Mouse (Mus musculus) small intestine, adult 2 months (tissue): ENCODE data around the gene 1700029H14Rik. TPM values are rescaled to one million over a fixed set of nuclear protein-coding genes. Genes with fewer than 3 reads are reported as not detected.

Source experiments
- H3K27ac ChIP-seq: fragments of 200-500 bp; 2 replicates; pipeline ENCODE4 v1.5.1; 2012; ENCODE audit warnings: low read depth, low read length, control low read depth, inconsistent platforms; ENCODE audit not compliant: insufficient read depth
- H3K27me3 ChIP-seq: fragments of 200-500 bp; 2 replicates; pipeline ENCODE4 v1.6.1; 2012; ENCODE audit warnings: mild to moderate bottlenecking, moderate library complexity, low read length, inconsistent platforms; ENCODE audit not compliant: control insufficient read depth, insufficient read depth
- H3K36me3 ChIP-seq: fragments of 200-500 bp; 2 replicates; pipeline ENCODE4 v1.6.1; 2012; ENCODE audit warnings: mild to moderate bottlenecking, low read length, control low read depth, inconsistent platforms; ENCODE audit not compliant: control insufficient read depth, insufficient read depth
- H3K4me1 ChIP-seq: fragments of 200-500 bp; 2 replicates; pipeline ENCODE4 v1.6.1; 2012; ENCODE audit warnings: low read length, inconsistent platforms, mixed read lengths; ENCODE audit not compliant: control insufficient read depth, insufficient read depth, insufficient read length
- H3K4me3 ChIP-seq: fragments of 200-500 bp; 2 replicates; pipeline ENCODE4 v1.5.1; 2012; ENCODE audit warnings: low read depth, mild to moderate bottlenecking, control low read depth, inconsistent platforms, low read length, moderate library complexity
- CTCF ChIP-seq: fragments of 200-500 bp; IDR thresholded peaks from 2 replicates; pipeline ENCODE4 v1.5.1; 2012; ENCODE audit warnings: low read depth, mild to moderate bottlenecking, control low read depth, inconsistent platforms, low read length, moderate library complexity, mixed read lengths; ENCODE audit not compliant: insufficient replicate concordance, insufficient read length; ENCODE audit errors: extremely low read depth
- POLR2A ChIP-seq: fragments of 200-500 bp; IDR thresholded peaks from 2 replicates; pipeline ENCODE4 v1.6.1; 2012; ENCODE audit warnings: low read depth, mild to moderate bottlenecking, control low read depth, inconsistent platforms, low read length, moderate library complexity
- WGBS: fragments of 180-500 bp; shearing (Covaris S2); methylation state at CpG from one replicate; pipeline ENCODE4 v1.1.7; 2018; 5-methylcytosine and 5-hydroxymethylcytosine counted together
- polyA plus RNA-seq: library from polyadenylated mRNA; depleted of rRNA; stranded (reverse); fragments of >200 nt; gene quantifications from 2 replicates; pipeline ENCODE4 v1.2.3, GENCODE M21; 2012

The 1700029H14Rik gene
- polyA plus RNA-seq, 1 experiment, result not detected

GRCm38 (mm10) chr8:13589071-13589470 is 26.8 kb upstream of the 1700029H14Rik start:
- H3K4me3 ChIP-seq, result no peak overlapping the region
- WGBS, result 84% methylated on average over 6 of the region's 6 CpGs
- H3K27me3 ChIP-seq, result no peaks in the 10 kb centered on the region
- TF ChIP-seq POLR2A (no peak), CTCF (no peak)
- H3K36me3 ChIP-seq, result peaks cover 25% of the 10 kb centered on the region
- no peak overlapping the region for H3K27ac ChIP-seq
- no peaks in the 10 kb centered on the region for H3K4me1 ChIP-seq

- WGBS, result 78% methylated on average over 8 of the region's 8 CpGs
Observed at GRCm38 (mm10) chr8:13584652-13585051, 22.4 kb upstream of the 1700029H14Rik start.

GRCm38 (mm10) chr8:13577869-13578268 is 15.6 kb upstream of the 1700029H14Rik start:
- no peaks in the 10 kb centered on the region for H3K27me3 ChIP-seq
- no peak overlapping the region for H3K4me3 ChIP-seq
- H3K27ac ChIP-seq, result no peak overlapping the region
- TF ChIP-seq CTCF (no peak), POLR2A (no peak)
- H3K4me1 ChIP-seq, result no peaks in the 10 kb centered on the region
- 57% methylated on average over 6 of the region's 6 CpGs for WGBS
- H3K36me3 ChIP-seq, result peaks cover 38% of the 10 kb centered on the region

More at GRCm38 (mm10) chr8:13584652-13585051, 22.4 kb upstream of the 1700029H14Rik start:
- Histone ChIP-seq H3K27ac (no peak overlapping the region), H3K27me3 (no peaks in the 10 kb centered on the region), H3K4me1 (no peaks in the 10 kb centered on the region), H3K4me3 (no peak overlapping the region), H3K36me3 (peaks cover 52% of the 10 kb centered on the region)
- TF ChIP-seq CTCF (no peak), POLR2A (no peak)

- no peaks in the 10 kb centered on the region for H3K27me3 ChIP-seq
- H3K27ac ChIP-seq, result no peak overlapping the region
- 93% methylated on average over 11 of the region's 11 CpGs for WGBS
- no peaks in the 10 kb centered on the region for H3K4me1 ChIP-seq
- H3K4me3 ChIP-seq, result no peak overlapping the region
- H3K36me3 ChIP-seq, result peaks cover 9% of the 10 kb centered on the region; the same call in 1 of the 2 replicates
- no peak for TF ChIP-seq CTCF
- no peak for TF ChIP-seq POLR2A
Observed at GRCm38 (mm10) chr8:13571999-13572398, 9.7 kb upstream of the 1700029H14Rik start.

GRCm38 (mm10) chr8:13557526-13557925 is 4.7 kb downstream of the 1700029H14Rik start:
- TF ChIP-seq CTCF (no peak), POLR2A (no peak)
- Histone ChIP-seq H3K4me1 (no peaks in the 10 kb centered on the region), H3K27ac (no peak overlapping the region), H3K36me3 (no peaks in the 10 kb centered on the region), H3K27me3 (no peaks in the 10 kb centered on the region), H3K4me3 (no peak overlapping the region)
- WGBS, result 70% methylated on average over 2 of the region's 2 CpGs

DNA sequence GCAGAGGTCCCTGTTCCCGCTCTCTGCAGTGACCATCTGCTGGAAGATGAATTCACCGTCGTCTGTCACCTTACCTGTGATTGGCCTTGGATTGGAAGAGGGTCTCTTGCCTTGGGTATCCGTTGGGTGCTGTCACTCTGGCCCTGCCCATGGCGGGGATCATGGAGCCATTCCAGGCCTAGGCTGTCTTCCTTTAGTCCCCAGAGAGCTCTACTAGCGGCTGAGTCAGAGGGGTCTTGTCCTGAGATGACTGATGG is 10.8 kb downstream of the 1700029H14Rik start:
- H3K36me3 ChIP-seq, result no peaks in the 10 kb centered on the region

DNA sequence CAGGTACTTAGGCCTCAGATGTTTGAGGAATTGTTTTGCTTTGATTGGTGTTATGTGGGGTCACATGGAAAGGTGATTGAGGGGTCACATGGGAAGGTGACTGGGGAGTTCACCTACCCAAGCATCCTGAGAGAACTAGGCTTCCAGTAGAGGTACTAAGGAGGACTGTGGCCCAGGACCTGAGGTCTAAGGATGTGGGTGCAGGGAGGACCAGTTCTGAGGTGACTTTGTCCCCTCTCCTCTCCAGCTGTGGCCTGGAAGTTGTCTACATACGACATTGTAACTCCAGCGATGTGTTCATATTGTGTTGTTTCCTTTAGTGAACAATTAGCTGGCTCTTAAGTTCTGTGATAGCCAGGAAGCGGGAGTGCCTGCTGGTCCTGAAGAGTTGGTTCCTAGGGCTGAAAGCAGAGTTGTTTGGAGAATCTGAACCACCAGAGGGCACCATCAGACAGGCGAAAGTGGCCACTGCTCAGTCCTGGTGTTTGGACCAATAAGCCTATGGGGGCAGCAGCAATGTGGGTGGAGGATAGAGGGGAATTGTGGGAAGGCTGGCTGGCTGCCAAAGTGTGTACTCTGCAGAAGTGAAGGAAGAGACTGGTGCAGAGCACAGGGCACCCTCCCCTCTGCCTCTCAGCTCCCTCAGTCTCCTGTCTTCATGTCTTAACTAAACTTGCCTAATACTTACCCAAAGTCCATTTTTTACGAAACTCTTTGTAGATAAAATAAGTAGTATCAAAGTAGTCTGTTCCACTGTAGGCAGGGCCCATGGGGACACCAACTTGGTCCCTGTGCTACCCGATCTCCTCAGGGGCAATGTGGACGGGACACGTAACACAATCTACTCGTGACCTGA is 11.3 kb downstream of the 1700029H14Rik start:
- Histone ChIP-seq H3K36me3 (no peaks in the 10 kb centered on the region), H3K4me3 (no peak overlapping the region), H3K27me3 (no peaks in the 10 kb centered on the region), H3K27ac (no peak overlapping the region), H3K4me1 (peaks cover 4% of the 10 kb centered on the region; the same call in 1 of the 2 replicates)
- 52% methylated on average over 9 of the region's 9 CpGs for WGBS
- TF ChIP-seq POLR2A (no peak), CTCF (peak; percentile 93; the same call in 1 of the 2 replicates)

More for the DNA sequence above, 10.8 kb downstream of the 1700029H14Rik start:
- H3K27me3 ChIP-seq, result no peaks in the 10 kb centered on the region
- peaks cover 4% of the 10 kb centered on the region; the same call in 1 of the 2 replicates for H3K4me1 ChIP-seq
- TF ChIP-seq POLR2A, result no peak
- TF ChIP-seq CTCF, result no peak
- WGBS, result 93% methylated on average over 6 of the region's 6 CpGs
- no peak overlapping the region for H3K27ac ChIP-seq
- H3K4me3 ChIP-seq, result no peak overlapping the region

DNA sequence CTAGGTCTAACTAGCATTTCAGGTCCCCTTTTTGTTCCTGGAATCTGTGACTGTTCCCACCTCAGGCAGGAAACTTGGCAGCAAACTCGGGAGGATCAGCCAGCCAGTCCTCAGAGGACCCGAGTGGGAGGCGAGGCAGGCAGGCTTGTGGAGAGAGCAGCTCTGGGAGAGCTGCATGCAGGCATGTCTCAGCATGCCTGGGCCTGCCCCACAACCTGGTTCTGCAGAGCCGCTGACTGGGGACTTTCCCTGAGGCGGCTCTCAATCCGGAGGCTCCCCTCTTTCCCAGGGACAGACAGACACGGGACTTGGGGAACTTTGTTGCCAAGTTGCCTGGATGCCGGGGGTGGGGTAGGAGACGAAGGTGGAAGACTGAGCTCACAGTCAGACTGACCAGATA is 13.4 kb downstream of the 1700029H14Rik start:
- WGBS, result 32% methylated on average over 9 of the region's 9 CpGs

More for the DNA sequence above, 13.4 kb downstream of the 1700029H14Rik start:
- Histone ChIP-seq H3K36me3 (no peaks in the 10 kb centered on the region), H3K4me3 (no peak overlapping the region), H3K27me3 (no peaks in the 10 kb centered on the region), H3K4me1 (peaks cover 4% of the 10 kb centered on the region; the same call in 1 of the 2 replicates), H3K27ac (0 out of 2 replicates have a peak overlapping the region, but pooled peaks have one; percentile 29)
- no peak for TF ChIP-seq CTCF
- no peak for TF ChIP-seq POLR2A
